8 mouse cellular contexts compared by ENCODE assay signal in genomic region chr6:142757976-142758375, GRCm38 (mm10). TPM values are rescaled to one million over a fixed set of nuclear protein-coding genes. Genes with fewer than 3 reads are reported as not detected.
DNase-seq lines count a peak whose midpoint lies in the region; ATAC-seq lines count a peak whose summit lies in the region.

No protein-coding gene starts in this region.

- no peak overlapping the region for H3K27ac ChIP-seq in kidney, embryonic 16.5 days (ENCODE audit: low read length)
- H3K27ac ChIP-seq in embryonic facial prominence, embryonic 10.5 days (replicated peaks), result no peak overlapping the region
- no peak overlapping the region for H3K27ac ChIP-seq in hindbrain, embryonic 16.5 days (ENCODE audit: low read depth, low read length)
- H3K27ac ChIP-seq in midbrain, embryonic 15.5 days, result peak overlapping the region; percentile 88; the same call in 1 of the 2 replicates

- peaks cover 17% of the 10 kb centered on the region for H3K27me3 ChIP-seq in kidney, embryonic 16.5 days (ENCODE audit: insufficient read depth, low read length)
- H3K27me3 ChIP-seq in embryonic facial prominence, embryonic 10.5 days (replicated peaks; ENCODE audit: low read depth, poor library complexity, severe bottlenecking), result peaks cover 33% of the 10 kb centered on the region
- no peaks in the 10 kb centered on the region for H3K27me3 ChIP-seq in hindbrain, embryonic 16.5 days (replicated peaks; ENCODE audit: control insufficient read depth, insufficient read depth, low read length)
- no peaks in the 10 kb centered on the region; the same call in 1 of the 2 replicates for H3K27me3 ChIP-seq in midbrain, embryonic 15.5 days (replicated peaks)

- peak overlapping the region; percentile 74 for H3K4me2 ChIP-seq in kidney, embryonic 16.5 days (replicated peaks; ENCODE audit: low read depth, low read length)
- peak overlapping the region; percentile 72 for H3K4me2 ChIP-seq in hindbrain, embryonic 16.5 days (ENCODE audit: low read length)
- peak overlapping the region; percentile 45 for H3K4me2 ChIP-seq in midbrain, embryonic 15.5 days

- H3K9me3 ChIP-seq in kidney, embryonic 16.5 days (ENCODE audit: low read length), result no peaks in the 10 kb centered on the region
- H3K9me3 ChIP-seq in embryonic facial prominence, embryonic 10.5 days, result no peaks in the 10 kb centered on the region
- H3K9me3 ChIP-seq in hindbrain, embryonic 16.5 days (ENCODE audit: control insufficient read depth, low read length), result no peaks in the 10 kb centered on the region
- H3K9me3 ChIP-seq in midbrain, embryonic 15.5 days, result no peaks in the 10 kb centered on the region

- peak overlapping the region; percentile 94 for H3K4me3 ChIP-seq in kidney, embryonic 16.5 days (ENCODE audit: low read length)
- peak overlapping the region; percentile 77 for H3K4me3 ChIP-seq in embryonic facial prominence, embryonic 10.5 days
- H3K4me3 ChIP-seq in hindbrain, embryonic 16.5 days (ENCODE audit: low read length), result peak overlapping the region; percentile 70
- H3K4me3 ChIP-seq in midbrain, embryonic 15.5 days, result peak overlapping the region; percentile 60

- 84% methylated on average over 6 of the region's 6 CpGs for WGBS in kidney, embryonic 16.5 days
- 90% methylated on average over 6 of the region's 6 CpGs for WGBS in embryonic facial prominence, embryonic 10.5 days
- WGBS in hindbrain, embryonic 16.5 days, result 93% methylated on average over 6 of the region's 6 CpGs
- 89% methylated on average over 6 of the region's 6 CpGs for WGBS in midbrain, embryonic 15.5 days

- peaks cover 13% of the 10 kb centered on the region for H3K4me1 ChIP-seq in kidney, embryonic 16.5 days (ENCODE audit: insufficient read depth, low read length)
- H3K4me1 ChIP-seq in embryonic facial prominence, embryonic 10.5 days, result peaks cover 33% of the 10 kb centered on the region
- peaks cover 14% of the 10 kb centered on the region for H3K4me1 ChIP-seq in hindbrain, embryonic 16.5 days (ENCODE audit: control insufficient read depth, insufficient read depth, low read depth, low read length)
- H3K4me1 ChIP-seq in midbrain, embryonic 15.5 days, result peaks cover 25% of the 10 kb centered on the region

- DNase-seq in kidney, adult 8-10 months, result no peak
- no peak for DNase-seq in embryonic facial prominence, embryonic 10.5 days (ENCODE audit: low spot score)
- DNase-seq in frontal cortex, adult 2 months (ENCODE audit: extremely low spot score in 1 of 2, low spot score in 1 of 2), result no peak
- no peak for DNase-seq in retina, postnatal 1 day
- DNase-seq in cerebellum, adult 9-10 months, result no peak

- no peak for ATAC-seq in kidney, embryonic 16.5 days (ENCODE audit: low FRiP score, low TSS enrichment)
- no peak for ATAC-seq in hindbrain, embryonic 16.5 days
- no peak for ATAC-seq in midbrain, embryonic 15.5 days (replicated peaks)

- no peak overlapping the region; the same call in 1 of the 2 replicates for H3K9ac ChIP-seq in kidney, embryonic 16.5 days (replicated peaks; ENCODE audit: low read length)
- H3K9ac ChIP-seq in hindbrain, embryonic 16.5 days (ENCODE audit: low read depth, low read length), result peak overlapping the region; percentile 45
- H3K9ac ChIP-seq in midbrain, embryonic 15.5 days, result peak overlapping the region; percentile 62

- peaks cover 3% of the 10 kb centered on the region; the same call in 1 of the 2 replicates for H3K36me3 ChIP-seq in kidney, embryonic 16.5 days (ENCODE audit: insufficient read depth, low read length)
- H3K36me3 ChIP-seq in embryonic facial prominence, embryonic 10.5 days (replicated peaks), result peaks cover 30% of the 10 kb centered on the region
- no peaks in the 10 kb centered on the region for H3K36me3 ChIP-seq in hindbrain, embryonic 16.5 days (ENCODE audit: control insufficient read depth, insufficient read depth, low read length)
- no peaks in the 10 kb centered on the region for H3K36me3 ChIP-seq in midbrain, embryonic 15.5 days (replicated peaks)

RNA-seq across cellular contexts. Expression of gene Cmas, which starts 1.5 kb away (rescaled TPM):
- 67.2 and 72.8 TPM in 2 replicates for polyA plus RNA-seq in kidney, embryonic 16.5 days (2015; fragmentation: Nextera tagmentation; extraction: Ambion mirVana)
- 65.6 and 68.3 TPM in 2 replicates for polyA plus RNA-seq in embryonic facial prominence, embryonic 10.5 days (2016; fragmentation: Nextera tagmentation; extraction: Ambion mirVana)
- 182 and 193 TPM in 2 replicates for polyA plus RNA-seq in hindbrain, embryonic 16.5 days (2015; fragmentation: Nextera tagmentation; extraction: Ambion mirVana)
- 213 and 222 TPM in 2 replicates for polyA plus RNA-seq in midbrain, embryonic 15.5 days (2015; fragmentation: Nextera tagmentation; extraction: Ambion mirVana)
- 85.3 and 88.2 TPM in 2 replicates for polyA plus RNA-seq in frontal cortex, adult 2 months (2012; rRNA removed)

RNA-seq across cellular contexts. Expression of gene Sult6b2, which starts 46.3 kb away (rescaled TPM):
- not detected in 2 replicates for polyA plus RNA-seq in kidney, embryonic 16.5 days (2015; fragmentation: Nextera tagmentation; extraction: Ambion mirVana)
- not detected in 2 replicates for polyA plus RNA-seq in embryonic facial prominence, embryonic 10.5 days (2016; fragmentation: Nextera tagmentation; extraction: Ambion mirVana)
- polyA plus RNA-seq in hindbrain, embryonic 16.5 days (2015; fragmentation: Nextera tagmentation; extraction: Ambion mirVana), result 0.10 and 0.19 TPM in 2 replicates
- 0.17 and 0.38 TPM in 2 replicates for polyA plus RNA-seq in midbrain, embryonic 15.5 days (2015; fragmentation: Nextera tagmentation; extraction: Ambion mirVana)
- 0.19 and 0.22 TPM in 2 replicates for polyA plus RNA-seq in frontal cortex, adult 2 months (2012; rRNA removed)

RNA-seq across cellular contexts. Expression of gene Abcc9, which starts 55.9 kb away (rescaled TPM):
- 6.3 and 7.3 TPM in 2 replicates for polyA plus RNA-seq in kidney, embryonic 16.5 days (2015; fragmentation: Nextera tagmentation; extraction: Ambion mirVana)
- 1.4 and 1.5 TPM in 2 replicates for polyA plus RNA-seq in embryonic facial prominence, embryonic 10.5 days (2016; fragmentation: Nextera tagmentation; extraction: Ambion mirVana)
- 2.8 and 4.3 TPM in 2 replicates for polyA plus RNA-seq in hindbrain, embryonic 16.5 days (2015; fragmentation: Nextera tagmentation; extraction: Ambion mirVana)
- polyA plus RNA-seq in midbrain, embryonic 15.5 days (2015; fragmentation: Nextera tagmentation; extraction: Ambion mirVana), result 3.1 and 3.6 TPM in 2 replicates
- polyA plus RNA-seq in frontal cortex, adult 2 months (2012; rRNA removed), result 2.5 and 3.4 TPM in 2 replicates
